Mouse (Mus musculus): ENCODE data around the gene Acbd6. TPM values are rescaled to one million over a fixed set of nuclear protein-coding genes. Genes with fewer than 3 reads are reported as not detected.
A peak's percentile ranks its signal among the peaks of the same experiment; 100 is the strongest.

Acbd6 gene
- polyA plus RNA-seq (2012; ENCODE audit: insufficient read depth, insufficient read length, missing spikeins), result 51.7 and 57.5 TPM in 2 replicates

DNA sequence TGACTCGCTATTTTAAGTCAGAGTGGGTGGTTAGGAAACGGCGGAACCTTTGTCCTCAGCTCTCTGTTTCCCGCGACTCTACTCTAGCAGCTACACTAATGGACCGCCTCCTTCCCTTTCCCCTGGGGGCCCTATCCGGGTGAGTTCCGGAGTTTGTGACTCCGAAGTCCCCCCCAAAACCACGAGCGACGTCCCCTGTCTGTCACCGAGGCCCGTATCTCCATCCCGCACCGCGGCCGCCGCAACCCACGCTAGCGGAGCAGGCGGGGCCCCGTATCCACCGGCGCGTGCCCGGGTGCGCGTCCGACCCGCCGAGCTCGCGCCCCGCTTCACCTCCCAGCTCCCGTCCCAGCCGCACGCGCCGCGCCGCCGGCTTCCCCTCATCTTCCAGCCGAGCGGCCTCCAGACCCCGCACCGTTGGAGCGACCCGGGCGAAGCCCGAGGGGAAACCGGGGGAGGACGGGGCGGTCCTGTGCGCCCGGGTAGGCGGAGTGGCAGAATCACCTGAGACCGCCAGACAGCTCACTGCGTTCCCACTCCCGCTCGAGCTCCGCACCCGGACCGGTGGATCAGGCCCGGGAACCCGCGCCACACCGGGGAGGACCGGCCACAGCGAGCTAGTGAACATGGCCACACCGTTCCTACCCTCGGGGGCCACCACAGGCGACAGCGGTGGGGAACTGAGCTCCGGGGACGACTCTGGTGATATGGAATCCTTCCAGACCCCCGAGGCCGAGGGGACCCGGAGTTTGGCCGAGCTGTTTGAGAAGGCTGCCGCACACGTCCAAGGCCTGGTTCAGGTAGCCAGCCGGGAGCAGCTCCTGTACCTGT is at the start of gene Acbd6:
Acbd6 (plus strand) TSS at position 109 of the 831 bp plus-strand sequence.
- TF ChIP-seq POLR2A (IDR thresholded peaks at IDR 0.05; ENCODE audit: borderline replicate concordance, low read depth, low read length), result no peak
- TF ChIP-seq CTCF (IDR thresholded peaks at IDR 0.05; ENCODE audit: low read depth, low read length), result no peak
- Histone ChIP-seq H3K4me3 (ENCODE audit: insufficient read depth, low read length) (peak within 1 kb of the TSS; percentile 86), H3K4me1 (ENCODE audit: control insufficient read depth, insufficient read depth, low read length) (peaks cover 7% of the 10 kb centered on the region), H3K27ac (ENCODE audit: insufficient read depth, low read depth, low read length) (peak within 1 kb of the TSS; percentile 26; the same call in 1 of the 2 replicates)

DNA sequence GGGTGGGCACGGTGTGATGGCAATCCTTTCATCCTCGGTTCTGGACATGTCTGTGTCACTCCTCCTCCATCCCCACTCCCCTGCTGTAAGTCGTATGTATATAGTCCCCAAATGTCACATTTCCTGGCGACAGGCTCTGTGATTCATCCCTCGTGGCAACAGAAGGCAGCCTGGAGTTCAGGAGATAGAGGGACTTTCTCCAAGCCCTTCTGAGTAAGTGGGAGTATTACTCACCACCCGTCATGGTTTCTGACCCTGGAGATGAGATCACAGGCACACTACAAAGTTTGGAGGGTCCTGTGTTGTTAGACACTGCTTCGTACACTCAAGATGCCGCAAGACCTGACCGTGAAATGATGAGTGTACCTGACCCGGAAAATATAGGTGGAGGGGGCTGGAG is 47.7 kb upstream of the Acbd6 start:
- no peak overlapping the region for H3K27ac ChIP-seq (ENCODE audit: insufficient read depth, low read depth, low read length)
- TF ChIP-seq CTCF (IDR thresholded peaks at IDR 0.05; ENCODE audit: low read depth, low read length) (no peak), POLR2A (IDR thresholded peaks at IDR 0.05; ENCODE audit: borderline replicate concordance, low read depth, low read length) (no peak)

DNA sequence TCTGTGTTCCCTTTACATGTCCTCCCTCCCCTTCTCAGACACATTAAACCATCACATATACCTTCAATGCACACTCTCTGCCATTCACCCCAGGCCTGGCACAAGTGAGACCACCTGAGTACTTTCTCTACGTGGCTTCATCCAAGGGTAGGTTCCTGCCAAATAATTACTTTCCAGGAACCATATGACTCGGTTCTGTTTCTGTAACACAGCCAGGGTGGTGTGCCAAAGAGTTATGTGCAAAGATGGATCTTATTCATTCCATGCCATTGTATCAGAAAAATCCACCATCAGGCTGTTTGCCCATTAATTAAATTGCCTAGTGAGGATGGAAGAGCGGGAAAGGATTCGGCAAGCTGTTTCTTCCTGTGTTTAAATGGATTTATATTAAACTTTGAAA is 42.1 kb upstream of the Acbd6 start:
- Histone ChIP-seq H3K27ac (ENCODE audit: insufficient read depth, low read depth, low read length) (no peak overlapping the region), H3K4me3 (ENCODE audit: insufficient read depth, low read length) (no peak overlapping the region), H3K4me1 (ENCODE audit: control insufficient read depth, insufficient read depth, low read length) (no peaks in the 10 kb centered on the region)
- TF ChIP-seq CTCF (IDR thresholded peaks at IDR 0.05; ENCODE audit: low read depth, low read length), result no peak
- TF ChIP-seq POLR2A (IDR thresholded peaks at IDR 0.05; ENCODE audit: borderline replicate concordance, low read depth, low read length), result no peak

More for the DNA sequence above, 47.7 kb upstream of the Acbd6 start:
- no peak overlapping the region for H3K4me3 ChIP-seq (ENCODE audit: insufficient read depth, low read length)
- H3K4me1 ChIP-seq (ENCODE audit: control insufficient read depth, insufficient read depth, low read length), result peaks cover 3% of the 10 kb centered on the region

DNA sequence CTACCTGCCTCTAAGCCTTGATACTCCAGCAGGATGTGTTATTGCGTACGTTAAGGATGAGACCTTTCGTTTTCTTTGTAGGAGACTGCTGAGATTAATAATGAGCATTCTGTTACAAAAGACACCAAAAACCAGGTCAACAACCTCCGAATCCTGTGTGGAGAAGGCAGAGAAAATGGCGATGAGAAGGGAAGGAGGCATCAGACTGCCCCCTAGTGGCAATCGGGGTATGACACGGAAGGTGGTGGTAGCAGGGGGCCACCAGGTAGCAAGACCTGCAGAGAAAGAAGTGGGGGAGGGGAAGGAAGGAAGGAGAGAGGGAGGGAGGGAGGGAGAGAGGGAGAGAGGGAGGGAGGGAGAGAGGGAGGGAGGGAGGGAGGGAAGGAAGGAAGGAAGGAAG is 41.3 kb upstream of the Acbd6 start:
- no peak for TF ChIP-seq POLR2A (IDR thresholded peaks at IDR 0.05; ENCODE audit: borderline replicate concordance, low read depth, low read length)
- TF ChIP-seq CTCF (IDR thresholded peaks at IDR 0.05; ENCODE audit: low read depth, low read length), result peak; percentile 62
- Histone ChIP-seq H3K4me1 (ENCODE audit: control insufficient read depth, insufficient read depth, low read length) (no peaks in the 10 kb centered on the region), H3K27ac (ENCODE audit: insufficient read depth, low read depth, low read length) (no peak overlapping the region), H3K4me3 (ENCODE audit: insufficient read depth, low read length) (no peak overlapping the region)

DNA sequence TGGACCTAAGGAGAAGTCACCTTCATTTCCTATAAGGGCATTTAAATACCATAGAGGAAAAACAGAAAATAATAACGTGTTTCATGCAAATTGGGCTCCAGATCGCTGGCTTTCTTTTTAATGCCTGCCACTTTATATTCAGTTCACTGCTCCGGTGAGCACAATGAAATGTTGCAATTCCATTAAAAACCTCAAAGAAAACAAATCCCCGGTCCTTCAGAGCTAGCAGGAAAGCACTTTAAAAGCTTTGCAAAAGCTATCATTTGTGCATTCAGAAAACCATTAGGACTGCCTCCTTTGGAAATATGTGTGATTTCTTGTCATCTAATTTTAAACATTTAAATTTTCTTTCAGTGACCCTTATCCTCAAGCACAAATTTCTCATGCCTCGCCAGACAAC is 40.9 kb upstream of the Acbd6 start:
- no peak for TF ChIP-seq POLR2A (IDR thresholded peaks at IDR 0.05; ENCODE audit: borderline replicate concordance, low read depth, low read length)
- no peak overlapping the region for H3K27ac ChIP-seq (ENCODE audit: insufficient read depth, low read depth, low read length)
- H3K4me1 ChIP-seq (ENCODE audit: control insufficient read depth, insufficient read depth, low read length), result no peaks in the 10 kb centered on the region
- H3K4me3 ChIP-seq (ENCODE audit: insufficient read depth, low read length), result no peak overlapping the region

DNA sequence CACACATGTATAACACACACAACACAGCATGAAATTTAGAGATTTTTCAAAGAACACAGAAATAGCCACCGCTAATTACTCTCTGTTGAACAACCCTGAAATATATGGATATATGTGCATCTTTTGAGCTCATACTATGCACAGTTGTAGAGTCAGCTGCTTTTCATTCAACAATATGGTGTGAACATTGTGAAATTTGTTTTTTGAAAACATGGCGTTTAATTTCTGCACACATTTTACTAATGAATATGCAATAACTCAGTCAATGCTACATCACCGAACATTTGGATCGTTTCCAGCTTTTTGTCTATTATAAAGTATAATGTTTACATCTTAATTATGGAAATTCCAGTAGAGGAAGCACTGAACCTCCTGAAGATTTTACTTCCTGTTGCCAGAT is 37.6 kb upstream of the Acbd6 start:
- Histone ChIP-seq H3K4me1 (ENCODE audit: control insufficient read depth, insufficient read depth, low read length) (no peaks in the 10 kb centered on the region), H3K27ac (ENCODE audit: insufficient read depth, low read depth, low read length) (no peak overlapping the region), H3K4me3 (ENCODE audit: insufficient read depth, low read length) (no peak overlapping the region)
- TF ChIP-seq POLR2A (IDR thresholded peaks at IDR 0.05; ENCODE audit: borderline replicate concordance, low read depth, low read length) (no peak), CTCF (IDR thresholded peaks at IDR 0.05; ENCODE audit: low read depth, low read length) (no peak)

DNA sequence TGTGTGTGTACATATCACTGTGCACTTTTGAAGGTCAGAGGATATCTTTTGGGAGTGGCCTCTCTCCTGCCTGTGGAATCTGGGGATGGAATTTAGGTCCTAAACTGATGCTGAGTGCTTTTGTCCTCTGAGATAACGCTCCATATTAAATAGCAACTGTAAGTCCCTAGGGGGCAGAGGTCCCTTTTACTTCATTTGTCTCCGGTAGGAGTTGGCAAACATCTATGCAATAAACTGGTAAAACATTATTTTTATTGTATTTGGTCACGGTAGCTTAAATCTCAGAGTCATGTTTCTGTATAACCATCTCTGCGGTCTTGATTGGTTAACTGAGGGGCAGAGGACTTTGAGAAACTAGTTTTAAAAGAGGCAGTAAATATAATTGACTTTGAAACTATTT is 35.4 kb upstream of the Acbd6 start:
- no peak overlapping the region for H3K4me3 ChIP-seq (ENCODE audit: insufficient read depth, low read length)
- TF ChIP-seq POLR2A (IDR thresholded peaks at IDR 0.05; ENCODE audit: borderline replicate concordance, low read depth, low read length) (no peak), CTCF (IDR thresholded peaks at IDR 0.05; ENCODE audit: low read depth, low read length) (no peak)
- H3K27ac ChIP-seq (ENCODE audit: insufficient read depth, low read depth, low read length), result no peak overlapping the region

DNA sequence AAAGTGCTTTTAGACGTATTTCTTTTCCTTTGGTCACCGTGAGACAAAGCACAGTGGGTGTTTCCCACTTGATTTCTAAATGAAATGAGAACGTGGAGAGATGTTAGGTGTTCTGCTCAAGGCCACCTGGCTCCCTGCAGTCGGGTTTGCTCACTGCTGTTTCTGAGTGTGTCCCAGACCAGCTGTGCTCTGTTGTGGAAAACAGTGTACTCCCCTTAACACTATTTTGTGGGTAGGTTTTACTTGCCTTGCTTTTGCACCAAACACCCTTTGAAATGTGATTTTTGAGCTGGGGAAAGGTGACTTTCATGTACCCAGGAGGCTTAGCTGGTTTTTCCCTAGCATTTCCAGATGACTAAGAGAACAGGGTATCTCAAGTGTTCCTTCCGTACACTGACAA is 31.7 kb upstream of the Acbd6 start:
- peaks cover 14% of the 10 kb centered on the region; the same call in 1 of the 2 replicates for H3K4me1 ChIP-seq (ENCODE audit: control insufficient read depth, insufficient read depth, low read length)
- TF ChIP-seq CTCF (IDR thresholded peaks at IDR 0.05; ENCODE audit: low read depth, low read length), result no peak
- no peak for TF ChIP-seq POLR2A (IDR thresholded peaks at IDR 0.05; ENCODE audit: borderline replicate concordance, low read depth, low read length)
- no peak overlapping the region for H3K4me3 ChIP-seq (ENCODE audit: insufficient read depth, low read length)
- no peak overlapping the region for H3K27ac ChIP-seq (ENCODE audit: insufficient read depth, low read depth, low read length)

More for the DNA sequence above, 35.4 kb upstream of the Acbd6 start:
- no peaks in the 10 kb centered on the region; the same call in 1 of the 2 replicates for H3K4me1 ChIP-seq (ENCODE audit: control insufficient read depth, insufficient read depth, low read length)

DNA sequence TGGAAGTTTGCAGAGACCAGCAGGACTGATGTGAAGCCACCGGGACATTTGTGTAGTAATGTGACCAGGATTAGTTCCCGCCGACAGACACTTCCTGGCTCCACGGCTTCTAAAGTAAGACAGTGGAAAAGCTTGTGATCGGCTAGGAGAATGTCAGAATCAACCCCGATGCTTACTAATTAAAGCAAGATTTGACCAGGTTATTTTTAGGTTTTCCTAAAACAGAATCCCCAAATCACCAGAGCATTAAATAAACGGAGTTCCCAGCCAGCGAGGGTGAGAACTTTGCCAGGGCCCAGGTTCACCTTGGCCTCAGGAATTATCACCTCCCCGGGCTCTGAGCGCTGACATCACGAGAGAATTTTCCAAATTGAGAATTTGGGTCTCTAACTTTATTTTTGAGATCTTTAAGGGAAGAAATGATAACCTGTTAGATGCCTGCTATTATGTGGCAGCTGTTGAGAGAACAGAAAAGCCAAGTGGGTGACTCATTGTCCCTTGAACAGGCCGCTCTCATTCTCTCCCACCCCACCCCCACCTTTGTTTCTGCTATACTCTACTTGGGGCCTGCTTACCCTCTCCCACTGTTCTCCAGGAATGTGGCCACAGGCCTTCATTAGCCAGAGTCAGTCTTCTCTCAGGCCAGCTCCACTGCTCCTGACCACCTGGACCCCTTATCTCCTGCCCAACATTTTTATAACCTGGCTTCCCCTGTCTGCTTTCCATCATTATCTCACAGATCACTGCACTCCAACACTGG is 30.7 kb upstream of the Acbd6 start:
- TF ChIP-seq CTCF (IDR thresholded peaks at IDR 0.05; ENCODE audit: low read depth, low read length) (no peak), POLR2A (IDR thresholded peaks at IDR 0.05; ENCODE audit: borderline replicate concordance, low read depth, low read length) (no peak)
- Histone ChIP-seq H3K27ac (ENCODE audit: insufficient read depth, low read depth, low read length) (no peak overlapping the region), H3K4me3 (ENCODE audit: insufficient read depth, low read length) (no peak overlapping the region), H3K4me1 (ENCODE audit: control insufficient read depth, insufficient read depth, low read length) (peaks cover 19% of the 10 kb centered on the region)

DNA sequence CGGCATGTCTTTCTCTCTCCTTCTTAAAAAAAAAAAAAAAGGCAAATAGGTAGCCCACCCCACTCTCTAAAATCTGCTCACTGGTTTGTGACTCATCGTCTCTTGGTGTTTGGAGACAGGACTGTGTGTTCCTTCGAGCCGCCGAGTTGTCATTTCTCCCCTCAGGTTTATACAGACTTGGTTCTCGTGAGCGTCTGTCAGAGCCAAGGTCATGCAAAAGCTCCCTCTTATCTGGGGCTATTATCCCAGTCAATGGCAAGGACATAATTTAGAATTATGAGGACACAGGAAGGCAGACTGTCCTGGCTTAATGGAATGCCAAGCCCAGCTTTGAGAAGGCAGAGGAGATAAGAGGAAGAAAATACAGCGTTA is 30.1 kb upstream of the Acbd6 start:
- no peak overlapping the region for H3K27ac ChIP-seq (ENCODE audit: insufficient read depth, low read depth, low read length)
- TF ChIP-seq POLR2A (IDR thresholded peaks at IDR 0.05; ENCODE audit: borderline replicate concordance, low read depth, low read length), result no peak
- TF ChIP-seq CTCF (IDR thresholded peaks at IDR 0.05; ENCODE audit: low read depth, low read length), result no peak
- H3K4me1 ChIP-seq (ENCODE audit: control insufficient read depth, insufficient read depth, low read length), result peaks cover 25% of the 10 kb centered on the region
- H3K4me3 ChIP-seq (ENCODE audit: insufficient read depth, low read length), result no peak overlapping the region
